Mouse (Mus musculus): ENCODE measurements around the gene Hint1.
"Not testable (repeated sequence)": the region's sequence is repeated elsewhere in the genome, so short reads cannot be mapped to it uniquely, and the experiment has no call there.

Gene Hint1

DNA sequence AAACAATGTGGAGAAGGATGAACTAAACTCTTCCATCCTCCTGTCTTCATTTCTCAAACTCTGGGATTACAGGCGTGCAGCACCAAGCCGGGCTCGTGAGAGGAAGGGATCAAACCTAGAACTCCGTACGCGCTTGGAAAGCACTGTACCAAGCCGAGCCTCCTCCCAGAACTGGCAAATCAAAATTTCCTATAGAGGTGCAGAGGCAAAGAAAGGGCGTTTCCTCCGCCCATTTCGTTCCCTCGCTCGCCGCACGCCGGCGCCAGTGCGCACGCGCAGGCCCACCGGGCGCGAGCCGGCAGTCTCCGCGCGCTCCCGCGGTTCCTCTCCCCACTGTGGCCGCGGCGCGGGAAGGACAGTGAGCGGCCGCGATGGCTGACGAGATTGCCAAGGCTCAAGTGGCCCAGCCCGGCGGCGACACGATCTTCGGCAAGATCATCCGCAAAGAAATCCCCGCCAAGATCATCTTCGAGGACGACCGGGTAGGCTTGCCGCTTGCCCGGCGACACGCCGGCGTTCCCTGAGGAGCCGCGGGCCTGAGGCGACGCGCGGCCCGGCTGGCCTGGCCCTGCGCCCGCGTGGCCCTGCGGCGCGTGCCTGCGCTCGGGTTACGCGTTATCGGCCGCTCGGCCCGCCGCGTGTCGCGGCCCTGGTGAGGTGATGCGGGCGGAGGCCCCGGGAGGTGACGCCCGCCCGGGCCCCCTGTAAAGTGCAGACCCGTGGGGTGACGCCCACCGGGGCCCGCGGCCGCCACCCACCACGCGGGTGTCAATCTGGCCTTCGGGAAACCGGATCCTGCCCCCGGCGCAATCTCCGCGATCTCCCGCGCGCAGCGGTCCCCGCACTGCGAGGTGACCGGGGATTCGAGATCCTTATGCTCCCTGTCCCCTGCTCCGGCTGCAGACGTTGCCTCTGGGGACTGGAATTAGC, at the start of gene Hint1:
TSS of gene Hint1 (plus strand) at position 265 of the 930 bp plus-strand sequence.
- peak; percentile 100 for DNase-seq

- no peak for DNase-seq
Measured at GRCm38 (mm10) chr11:54817449-54817848, 48.7 kb upstream of the Hint1 start.

GRCm38 (mm10) chr11:54819489-54819888, 46.7 kb upstream of the Hint1 start:
- no peak for DNase-seq

- no peak for DNase-seq
Measured at GRCm38 (mm10) chr11:54823467-54823866, 42.7 kb upstream of the Hint1 start.

GRCm38 (mm10) chr11:54825774-54826173, 40.4 kb upstream of the Hint1 start:
- no peak for DNase-seq

GRCm38 (mm10) chr11:54826819-54827218, 39.4 kb upstream of the Hint1 start:
- no peak for DNase-seq

DNA sequence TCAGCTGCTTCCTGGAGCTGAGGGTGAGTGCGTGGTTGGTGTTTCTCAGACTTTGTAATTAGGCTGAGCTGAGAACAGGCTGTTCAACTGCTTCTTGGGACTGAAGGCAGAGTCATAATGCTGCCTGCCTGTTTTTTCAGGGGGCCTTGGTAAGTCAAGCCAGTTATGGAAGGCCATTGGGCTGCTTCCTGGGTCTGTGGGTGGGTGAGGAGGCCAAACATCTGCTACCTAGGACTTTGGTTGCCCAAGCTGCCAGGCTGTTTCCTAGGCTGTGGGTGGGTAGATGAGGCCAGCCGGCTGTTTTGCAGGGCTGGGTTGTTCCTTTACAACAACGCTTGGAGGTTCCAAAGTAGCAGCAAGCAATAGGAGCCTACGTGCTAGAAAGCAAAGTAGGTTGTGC, 32.4 kb upstream of the Hint1 start:
- no peak for DNase-seq

GRCm38 (mm10) chr11:54834596-54834995, 31.6 kb upstream of the Hint1 start:
- no peak for DNase-seq

DNA sequence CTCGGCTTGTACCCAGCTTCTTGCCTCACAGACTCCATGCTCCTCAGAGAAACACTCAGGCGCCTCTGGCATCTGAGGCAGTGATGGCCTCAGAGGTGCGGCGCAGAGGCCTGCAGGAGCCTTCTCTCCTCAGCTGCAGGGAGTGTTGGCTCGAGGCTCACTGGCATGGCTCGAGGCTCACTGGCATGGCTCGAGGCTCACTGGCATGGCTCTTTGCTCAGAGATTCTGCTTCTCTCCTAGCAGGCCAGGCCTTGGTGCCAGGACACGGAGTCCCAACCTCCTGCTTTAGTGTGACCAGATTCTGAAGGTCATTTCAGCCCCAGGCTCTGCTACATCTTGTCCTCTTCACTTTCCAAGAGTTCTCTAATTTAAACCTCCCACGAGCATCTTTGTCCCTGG, 30.1 kb upstream of the Hint1 start:
- peak; percentile 93 for DNase-seq

DNA sequence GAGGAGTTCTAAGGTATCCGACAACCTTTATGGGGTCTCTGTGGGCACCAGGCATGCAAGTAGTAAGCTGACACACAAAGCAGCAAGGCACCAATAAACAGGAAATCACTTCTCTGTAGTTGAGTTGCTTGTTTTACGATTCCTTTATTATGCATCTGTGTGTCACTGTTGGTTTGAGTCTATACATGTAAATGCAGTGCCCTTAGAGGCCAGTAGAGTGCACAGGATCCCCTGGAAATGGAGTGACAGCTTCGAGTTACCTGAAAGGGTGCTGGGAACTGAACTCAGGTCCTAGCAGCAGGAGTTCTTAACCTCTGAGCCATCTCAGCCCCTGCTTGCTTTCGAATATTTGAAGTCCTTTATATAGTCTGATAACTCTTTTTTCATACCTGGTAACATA, 26.5 kb upstream of the Hint1 start:
- no peak for DNase-seq

- DNase-seq, result no peak
Measured at GRCm38 (mm10) chr11:54840891-54841290, 25.3 kb upstream of the Hint1 start.

GRCm38 (mm10) chr11:54844424-54844823, 21.8 kb upstream of the Hint1 start:
- peak; percentile 92 for DNase-seq

GRCm38 (mm10) chr11:54844959-54845358, 21.2 kb upstream of the Hint1 start:
- DNase-seq, result no peak

DNA sequence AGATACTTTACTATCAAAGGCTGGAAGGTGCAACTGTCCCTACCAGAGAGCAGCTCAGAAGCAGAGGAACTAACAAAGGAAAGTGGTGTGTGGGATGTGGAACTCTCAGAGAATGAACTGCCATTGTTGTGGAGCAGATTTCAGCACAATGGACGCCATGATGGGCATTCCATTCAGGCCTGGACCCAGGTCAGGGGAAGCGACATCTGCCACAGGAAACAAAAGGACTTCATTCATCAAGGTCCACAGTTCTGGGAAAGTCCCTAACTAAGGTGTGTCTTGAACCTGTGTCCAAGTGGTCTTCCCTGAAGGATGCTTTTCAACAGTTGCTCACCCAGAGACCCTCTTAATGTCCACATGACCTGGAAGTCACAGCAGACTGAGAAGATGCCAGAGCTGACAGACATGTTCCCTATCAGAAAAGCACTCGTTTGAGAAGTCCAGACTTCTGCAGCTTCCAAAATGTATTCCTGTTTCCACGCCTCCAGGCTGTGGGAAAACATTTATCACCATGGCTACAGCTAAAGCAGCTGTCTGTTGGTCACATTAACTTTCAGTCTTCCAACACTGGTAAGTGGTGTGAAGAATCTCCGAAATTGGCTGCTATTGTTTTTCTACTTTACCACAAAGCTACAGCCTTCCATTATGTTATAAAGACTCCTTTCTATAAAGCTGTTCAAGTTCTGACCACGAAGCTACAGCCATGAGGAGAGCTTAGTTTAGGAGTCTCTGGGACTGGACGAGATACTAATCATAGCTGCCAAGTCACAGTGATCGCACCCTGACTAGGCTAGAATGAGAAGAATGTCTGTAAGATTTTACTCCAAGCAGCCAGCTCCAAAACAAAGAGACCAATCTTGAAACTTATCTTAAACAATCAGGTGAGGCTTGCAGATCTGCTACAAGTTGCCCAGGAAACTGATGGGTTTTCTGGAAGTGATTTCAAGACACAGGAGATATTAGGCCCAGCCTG, 20.4 kb upstream of the Hint1 start:
- no peak for DNase-seq

GRCm38 (mm10) chr11:54849961-54850758, 16.0 kb upstream of the Hint1 start:
- DNase-seq, result no peak

- DNase-seq, result no peak
Measured at GRCm38 (mm10) chr11:54851656-54852055, 14.5 kb upstream of the Hint1 start.

- not testable (repeated sequence) for DNase-seq
Measured at GRCm38 (mm10) chr11:54858880-54859279, 7.3 kb upstream of the Hint1 start.

- peak; percentile 89 for DNase-seq
Measured at GRCm38 (mm10) chr11:54859322-54860165, 6.6 kb upstream of the Hint1 start.

GRCm38 (mm10) chr11:54860256-54861038, 5.7 kb upstream of the Hint1 start, which contains the start of gene Lyrm7:
Gene Lyrm7 (minus strand): TSS chr11:54860916.
- DNase-seq, result peak; percentile 100
